Mouse (Mus musculus): Measurements from ENCODE around the gene Cd72.
"Not testable (repeated sequence)": the region's sequence is repeated elsewhere in the genome, so short reads cannot be mapped to it uniquely, and the experiment has no call there.

Gene Cd72

DNA sequence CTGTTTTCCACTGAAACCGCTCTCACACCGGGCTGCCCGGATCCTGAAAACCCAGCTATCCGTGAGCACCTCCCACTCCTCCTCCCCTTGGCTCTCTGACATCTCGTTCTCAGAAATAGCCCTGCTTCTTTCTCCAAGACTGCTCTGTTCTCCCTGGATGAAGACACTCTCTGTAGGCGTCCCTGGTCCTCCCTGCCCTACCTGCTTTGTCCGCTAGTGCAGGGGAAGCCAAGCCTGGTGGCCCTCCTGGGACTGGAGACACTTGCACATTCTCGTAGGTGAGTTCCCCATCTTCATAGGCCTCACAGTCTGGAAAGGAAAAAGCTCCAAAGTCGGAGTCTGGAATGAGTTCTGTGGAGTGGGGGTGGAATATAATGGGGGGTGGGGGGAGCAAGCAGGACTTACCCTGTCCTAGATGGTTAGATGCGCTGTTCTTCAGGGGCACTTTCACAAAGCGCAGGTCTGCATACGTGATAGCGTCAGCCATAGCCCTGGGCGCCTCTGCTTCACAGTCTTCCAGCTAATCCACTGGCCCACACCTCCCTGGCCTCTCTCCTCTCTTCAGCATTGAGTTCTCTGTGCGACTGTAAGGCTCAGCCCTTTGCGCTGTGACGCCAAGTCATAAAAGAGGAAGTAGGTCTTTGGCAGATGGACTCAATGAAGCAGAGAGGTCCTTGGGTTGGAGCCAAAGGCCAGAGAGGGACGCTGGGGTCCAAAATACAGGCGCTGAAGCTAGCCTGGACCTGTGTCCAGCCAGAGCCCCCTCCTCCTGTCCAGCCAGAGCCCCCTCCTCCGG lies at the start of gene Cd72:
TSS of gene Cd72 (minus strand) at position 588 of the 796 bp plus-strand sequence.
- ATAC-seq (ENCODE audit: insufficient number of reproducible peaks, low FRiP score, low TSS enrichment) = peak; percentile 26; the same call in 1 of the 2 replicates

DNA sequence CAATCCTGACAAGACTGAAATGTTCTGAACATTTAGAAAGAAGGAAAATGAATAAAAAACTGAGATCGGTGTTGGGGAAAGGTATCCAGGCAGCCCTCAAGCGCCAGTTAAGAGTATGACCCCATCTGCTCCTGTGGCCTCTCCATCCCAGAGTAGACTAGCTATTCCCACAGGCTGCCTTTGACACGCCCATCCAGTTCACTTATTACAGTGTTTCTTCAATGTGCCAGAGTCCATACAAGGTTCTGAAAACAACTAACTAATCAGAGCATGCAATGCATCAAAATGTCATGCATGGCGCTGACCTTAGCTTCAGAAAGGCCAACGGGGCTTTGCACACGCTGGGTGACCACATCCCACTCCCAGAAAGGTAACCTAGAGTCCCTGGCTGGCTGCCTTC lies 49.1 kb upstream of the Cd72 start:
- no peak for ATAC-seq (ENCODE audit: insufficient number of reproducible peaks, low FRiP score, low TSS enrichment)

DNA sequence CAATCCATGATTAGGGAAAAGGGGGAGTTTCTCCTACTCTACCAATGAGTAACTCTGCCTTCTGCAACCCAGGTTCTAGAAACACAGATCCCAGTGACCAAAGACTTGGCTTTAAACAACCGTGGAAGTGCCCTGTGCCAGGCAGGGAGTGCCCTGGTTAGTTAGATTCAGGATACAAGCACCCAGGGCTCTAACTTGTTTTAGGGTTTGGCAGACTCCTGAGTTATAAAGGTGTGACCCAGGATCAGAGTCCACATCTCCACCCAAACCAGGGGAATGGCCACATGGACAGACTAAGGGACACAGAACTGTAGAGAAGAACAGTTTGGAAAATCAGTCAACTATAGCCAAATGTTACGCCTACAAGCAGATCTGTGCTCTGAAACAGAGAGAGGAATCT lies 48.6 kb upstream of the Cd72 start:
- no peak for ATAC-seq (ENCODE audit: insufficient number of reproducible peaks, low FRiP score, low TSS enrichment)

DNA sequence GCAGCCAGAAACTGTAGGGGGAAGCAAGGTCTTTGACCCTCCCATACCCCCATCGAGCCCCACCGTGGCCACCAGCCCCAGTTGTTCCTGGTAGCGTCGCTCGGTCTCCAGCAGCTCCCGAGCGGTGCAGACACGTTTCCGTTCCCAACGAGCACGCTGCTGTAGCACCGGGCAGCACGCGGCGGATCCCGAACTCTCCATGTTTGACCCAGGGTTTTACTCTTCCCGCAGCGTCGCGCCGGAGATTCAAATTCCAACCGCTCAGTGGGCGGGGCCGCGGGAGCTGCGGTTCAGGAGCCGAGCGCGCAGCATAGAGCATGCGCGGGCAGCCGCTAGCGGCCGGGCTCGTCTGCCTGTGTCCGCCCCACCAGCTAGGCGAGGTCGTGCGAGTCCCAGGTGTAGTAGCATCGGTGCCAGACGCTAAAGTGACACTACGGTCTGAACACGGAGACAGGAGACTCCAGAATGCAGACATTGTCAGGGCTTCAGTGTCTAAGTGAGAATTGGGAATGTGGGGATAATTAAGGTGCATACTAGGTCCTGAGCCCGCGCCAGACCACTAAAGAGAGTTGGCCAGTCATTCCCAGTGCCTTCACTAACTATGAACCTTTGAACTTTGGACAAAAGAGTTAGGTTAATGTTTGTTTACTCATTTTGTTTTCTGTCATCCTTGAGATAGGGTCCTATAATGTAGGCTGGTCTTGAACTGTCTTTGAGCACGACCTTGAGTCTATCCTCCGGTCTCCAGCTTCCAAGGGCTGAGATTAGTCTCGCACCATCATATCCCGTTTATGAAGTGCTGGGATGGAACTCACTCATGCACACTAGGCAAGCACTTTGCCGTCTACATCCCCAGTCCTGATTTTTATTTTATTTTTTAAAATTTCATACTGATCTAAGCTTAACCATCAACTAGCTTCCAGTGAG lies 45.2 kb upstream of the Cd72 start, which contains the start of gene Arhgef39:
TSS of gene Arhgef39 (minus strand) at position 289 of the 927 bp plus-strand sequence.
- peak; percentile 74 for ATAC-seq (ENCODE audit: insufficient number of reproducible peaks, low FRiP score, low TSS enrichment)

DNA sequence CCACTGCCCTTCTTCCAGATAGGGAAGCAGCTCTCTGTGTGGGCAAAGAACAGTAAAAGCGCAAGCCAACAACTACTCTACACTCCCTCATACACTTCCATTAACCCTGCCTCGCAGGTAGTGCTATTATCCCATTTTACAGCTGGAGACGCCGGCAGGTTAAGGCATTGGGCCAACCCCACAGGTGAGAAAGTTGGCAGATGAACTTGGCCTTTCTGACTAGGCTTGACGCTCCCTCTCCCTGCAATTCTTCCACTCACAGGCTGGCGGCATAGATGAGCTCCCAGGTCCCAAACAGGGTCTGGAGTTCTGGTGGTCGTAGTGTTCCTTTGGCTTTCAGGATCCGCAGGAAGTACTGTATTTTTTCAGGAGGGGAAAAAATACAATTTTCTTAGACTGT lies 44.6 kb upstream of the Cd72 start:
- no peak for ATAC-seq (ENCODE audit: insufficient number of reproducible peaks, low FRiP score, low TSS enrichment)

DNA sequence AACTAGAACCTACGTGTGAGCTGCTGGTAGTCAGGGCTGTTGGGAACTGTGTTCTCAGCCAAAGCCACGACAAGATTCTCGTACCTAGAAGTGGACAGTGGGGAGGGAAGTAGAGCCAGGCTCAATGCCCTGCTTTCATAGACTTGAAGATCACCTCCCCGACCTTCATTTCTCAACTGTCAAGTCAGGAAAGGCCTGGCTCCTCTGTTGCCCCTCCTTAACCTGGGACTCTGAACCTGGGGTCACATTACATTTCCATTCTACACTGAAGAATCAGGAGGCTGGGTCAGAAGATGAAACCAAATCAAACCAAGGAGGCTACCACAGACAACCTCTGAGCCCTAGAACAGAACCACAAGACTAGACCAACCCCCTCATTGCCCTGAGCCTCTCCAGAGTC lies 43.5 kb upstream of the Cd72 start:
- no peak for ATAC-seq (ENCODE audit: insufficient number of reproducible peaks, low FRiP score, low TSS enrichment)

DNA sequence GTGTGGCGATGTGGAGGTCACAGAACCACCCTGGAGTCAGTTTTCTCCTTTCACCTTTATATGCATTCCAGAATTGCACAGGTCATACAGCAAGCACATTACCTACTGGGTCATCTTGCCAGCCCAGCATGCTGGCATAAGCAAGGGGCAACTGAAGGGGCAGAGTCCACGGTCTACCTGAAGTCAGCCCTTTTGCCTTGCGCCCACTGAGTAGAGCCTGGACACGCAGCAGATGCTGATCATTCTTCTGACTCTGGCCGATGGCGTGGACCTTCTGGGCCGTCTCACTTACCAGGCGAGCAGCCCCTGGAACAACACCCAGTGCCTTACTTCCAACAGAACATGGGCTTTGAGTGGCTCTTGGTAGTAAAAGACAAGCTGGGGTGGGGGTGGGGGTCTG lies 43.0 kb upstream of the Cd72 start:
- no peak for ATAC-seq (ENCODE audit: insufficient number of reproducible peaks, low FRiP score, low TSS enrichment)

DNA sequence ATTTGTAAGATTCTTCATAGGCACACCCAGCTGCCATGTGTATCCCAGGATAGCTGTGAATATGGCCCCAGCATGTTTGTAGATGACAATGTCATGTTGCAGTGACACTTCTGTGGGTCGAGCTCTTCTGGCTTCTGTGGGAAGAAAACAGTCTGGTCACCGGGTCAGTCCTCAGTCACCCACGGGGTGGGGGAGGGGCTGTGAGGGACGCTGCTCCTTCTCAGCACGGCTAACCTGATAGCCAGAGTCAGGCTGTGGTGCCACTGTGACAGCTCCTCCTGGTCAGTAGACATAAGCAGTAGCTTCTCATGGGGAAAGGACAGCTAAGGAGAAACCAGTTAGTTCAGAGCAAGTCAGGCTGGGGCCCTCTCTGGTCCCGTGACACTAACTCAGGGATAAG lies 42.2 kb upstream of the Cd72 start:
- no peak for ATAC-seq (ENCODE audit: insufficient number of reproducible peaks, low FRiP score, low TSS enrichment)

DNA sequence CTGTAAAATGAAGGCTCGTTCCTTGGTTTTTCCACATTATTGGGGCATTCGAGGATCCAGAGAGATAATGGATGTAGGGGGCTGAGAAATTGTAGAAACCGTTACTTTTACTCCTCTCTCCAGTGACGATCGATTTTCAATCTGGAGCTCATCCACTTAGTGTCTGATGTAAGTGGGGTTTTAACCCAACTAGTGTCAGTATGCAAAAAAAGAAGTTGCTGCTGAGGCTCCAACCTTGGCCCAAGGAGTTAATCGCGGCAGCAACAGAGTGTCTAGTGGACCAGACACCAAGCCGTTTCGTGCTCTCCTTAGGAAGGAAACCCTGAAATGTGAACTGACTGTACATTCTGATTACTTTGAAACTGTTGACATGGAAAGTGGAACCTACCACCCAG lies 39.4 kb upstream of the Cd72 start:
- ATAC-seq (ENCODE audit: insufficient number of reproducible peaks, low FRiP score, low TSS enrichment) = no peak

DNA sequence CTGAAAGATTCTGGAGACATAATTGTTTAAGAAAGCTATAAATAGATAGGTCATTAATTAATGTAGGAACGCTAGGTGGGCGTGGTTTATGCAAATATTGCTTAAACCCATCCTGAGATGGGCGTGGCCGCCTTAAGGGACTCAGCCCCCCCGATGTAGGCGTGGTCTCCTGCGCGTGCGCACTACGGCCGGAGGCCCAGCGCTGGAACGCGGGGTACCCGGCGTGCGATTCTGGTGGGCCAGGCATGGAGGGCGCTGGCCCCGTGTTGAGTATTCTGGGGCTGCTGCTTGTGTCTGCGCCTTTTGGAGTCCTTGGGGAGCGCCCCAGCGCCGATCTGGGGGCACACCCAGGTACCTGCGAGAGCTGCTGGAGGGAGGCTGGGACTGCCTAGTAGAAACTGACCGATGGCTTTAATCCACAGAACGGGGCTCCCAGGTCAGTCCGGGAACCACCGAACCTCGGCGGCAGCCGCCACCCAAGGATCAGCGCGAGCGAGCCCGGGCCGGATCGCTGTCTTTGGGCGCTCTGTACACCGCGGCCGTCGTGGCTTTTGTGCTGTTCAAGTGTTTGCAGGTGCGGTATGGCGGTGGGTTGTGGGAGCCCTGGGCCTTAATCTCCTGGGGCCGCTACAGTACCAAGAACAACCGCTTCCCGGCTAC lies 38.9 kb upstream of the Cd72 start:
- ATAC-seq (ENCODE audit: insufficient number of reproducible peaks, low FRiP score, low TSS enrichment) = peak; percentile 77

DNA sequence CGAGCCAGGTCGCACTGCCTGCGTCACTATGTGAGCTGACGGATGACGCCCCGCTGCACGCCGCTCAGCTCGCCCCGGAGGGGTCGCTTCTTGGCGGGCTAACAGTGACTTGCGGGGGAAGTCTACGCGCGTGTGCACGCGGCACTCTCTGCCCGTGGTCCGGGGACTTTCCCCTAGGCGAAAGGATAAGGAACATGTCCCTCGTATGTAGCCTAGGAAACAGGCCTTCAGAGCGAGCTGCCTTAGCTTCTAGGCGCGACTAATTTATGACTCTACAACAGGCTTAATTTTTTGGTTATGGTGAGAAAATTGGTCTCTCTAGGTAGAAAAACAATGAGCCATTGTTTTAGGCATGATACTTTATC lies 38.4 kb upstream of the Cd72 start, which contains the start of gene Ccdc107:
TSS of gene Ccdc107 (plus strand) at position 80 of the 365 bp plus-strand sequence.
- peak; percentile 98 for ATAC-seq (ENCODE audit: insufficient number of reproducible peaks, low FRiP score, low TSS enrichment)

DNA sequence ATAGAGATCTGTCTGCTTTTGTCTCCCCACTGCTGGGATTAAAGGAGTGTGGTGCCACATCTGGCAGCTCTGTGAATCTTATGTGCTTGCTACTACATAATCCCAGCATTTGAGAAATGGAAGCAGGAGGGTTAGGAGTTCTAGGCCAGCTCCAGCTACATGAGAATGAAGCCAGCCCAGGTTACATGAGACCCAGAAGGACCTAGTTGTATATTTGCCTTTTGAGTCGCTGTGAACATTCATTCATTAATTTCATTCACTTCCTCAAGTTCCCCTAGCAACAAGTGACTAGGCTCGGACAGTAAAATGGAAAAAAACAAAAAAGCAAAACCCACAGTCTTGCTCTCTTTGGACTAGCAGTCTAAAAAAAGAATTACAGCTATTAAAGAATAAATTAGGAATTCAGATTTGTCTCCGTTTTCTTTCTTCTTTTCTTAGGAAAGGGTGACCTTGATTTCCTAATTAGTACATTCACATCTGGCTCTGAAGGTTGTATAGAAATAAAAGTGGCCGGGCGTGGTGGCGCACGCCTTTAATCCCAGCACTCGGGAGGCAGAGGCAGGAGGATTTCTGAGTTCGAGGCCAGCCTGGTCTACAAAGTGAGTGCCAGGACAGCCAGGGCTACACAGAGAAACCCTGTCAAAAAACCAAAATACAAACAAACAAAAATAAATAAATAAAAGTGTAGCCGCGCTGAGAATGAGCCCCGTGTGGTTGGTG lies 37.8 kb upstream of the Cd72 start:
- ATAC-seq (ENCODE audit: insufficient number of reproducible peaks, low FRiP score, low TSS enrichment) = no peak

DNA sequence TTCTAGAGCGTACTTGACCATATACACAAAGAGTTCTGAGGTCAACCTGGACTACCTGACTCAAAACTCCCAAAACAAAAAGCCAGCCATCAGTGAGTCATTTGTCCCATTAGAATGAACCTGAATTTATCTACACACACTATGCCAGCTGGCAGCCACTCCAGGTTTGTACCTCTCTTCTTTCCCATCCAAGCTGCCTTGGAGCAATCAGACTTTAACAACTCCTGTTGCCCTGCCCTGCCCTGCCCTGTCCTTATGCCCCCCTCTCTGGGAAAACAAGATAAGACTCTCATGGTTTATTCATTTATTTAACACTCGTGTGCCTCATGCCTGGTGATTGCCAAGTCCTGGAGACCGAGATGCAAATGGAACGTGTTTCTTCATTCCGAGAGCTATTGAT lies 36.4 kb upstream of the Cd72 start:
- no peak for ATAC-seq (ENCODE audit: insufficient number of reproducible peaks, low FRiP score, low TSS enrichment)

DNA sequence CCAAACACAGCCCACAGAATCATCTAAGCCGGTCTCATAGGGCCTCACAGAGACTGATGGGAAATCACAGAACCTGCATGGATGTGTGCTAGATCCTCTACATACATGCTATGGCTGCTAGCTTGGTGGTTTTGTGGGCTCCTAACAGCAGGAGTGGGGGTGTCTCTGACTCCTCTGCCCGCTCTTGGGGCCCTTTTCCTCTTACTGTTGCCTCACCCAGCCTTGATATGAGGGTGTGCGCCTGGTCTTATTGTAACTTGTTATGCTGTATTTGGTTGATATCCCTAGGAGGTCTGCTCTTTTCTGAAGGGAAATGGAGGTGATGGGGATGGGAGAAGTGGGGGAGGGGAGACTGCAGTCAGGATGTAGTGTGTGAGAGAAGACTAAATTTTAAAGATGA lies 35.2 kb upstream of the Cd72 start:
- ATAC-seq (ENCODE audit: insufficient number of reproducible peaks, low FRiP score, low TSS enrichment) = no peak

DNA sequence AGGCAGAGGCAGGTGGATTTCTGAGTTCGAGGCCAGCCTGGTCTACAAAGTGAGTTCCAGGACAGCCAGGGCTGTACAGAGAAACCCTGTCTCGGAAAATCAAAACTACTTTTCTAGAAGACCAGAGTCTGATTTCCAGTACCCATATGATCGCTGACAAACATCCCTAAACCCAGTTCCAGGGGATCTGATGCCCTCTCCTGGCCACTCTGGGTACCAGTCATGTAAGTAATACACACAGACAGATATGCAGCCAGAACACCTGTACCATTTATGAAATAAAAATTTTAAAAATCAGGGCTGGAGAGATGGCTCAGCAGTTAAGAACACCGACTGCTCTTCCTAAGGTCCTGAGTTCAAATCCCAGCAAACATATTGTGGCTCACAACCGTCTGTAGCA lies 31.2 kb upstream of the Cd72 start:
- ATAC-seq (ENCODE audit: insufficient number of reproducible peaks, low FRiP score, low TSS enrichment) = not testable (repeated sequence)

DNA sequence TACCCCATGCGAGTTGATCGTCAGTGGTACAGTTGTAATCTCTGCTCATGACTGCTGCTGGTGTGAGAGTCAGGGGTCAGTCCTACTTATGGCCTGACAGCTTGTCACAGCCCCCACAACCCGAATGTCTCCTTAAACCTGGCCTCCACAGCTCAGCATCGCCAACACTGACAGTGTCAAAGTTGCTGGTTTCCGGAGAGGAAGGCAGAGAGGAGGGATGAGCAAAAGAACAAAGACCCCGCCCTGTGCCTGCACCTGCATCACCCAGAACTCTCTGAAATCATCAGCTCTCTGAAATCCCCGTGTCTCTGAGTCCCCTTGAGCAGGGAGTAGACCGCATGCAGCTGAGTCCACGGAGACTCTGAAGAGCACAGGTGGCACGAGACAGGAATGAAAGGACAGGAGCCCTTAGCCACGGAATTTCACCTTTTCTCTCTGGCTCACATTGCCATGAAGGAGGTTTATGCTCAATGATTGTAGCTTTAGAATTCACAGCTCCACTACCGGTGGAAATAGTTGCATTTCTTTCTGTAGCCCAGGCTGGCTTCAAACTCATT lies 29.2 kb upstream of the Cd72 start, which contains the start of gene Sit1:
TSS of gene Sit1 (minus strand) at position 200 of the 557 bp plus-strand sequence.
- no peak for ATAC-seq (ENCODE audit: insufficient number of reproducible peaks, low FRiP score, low TSS enrichment)

DNA sequence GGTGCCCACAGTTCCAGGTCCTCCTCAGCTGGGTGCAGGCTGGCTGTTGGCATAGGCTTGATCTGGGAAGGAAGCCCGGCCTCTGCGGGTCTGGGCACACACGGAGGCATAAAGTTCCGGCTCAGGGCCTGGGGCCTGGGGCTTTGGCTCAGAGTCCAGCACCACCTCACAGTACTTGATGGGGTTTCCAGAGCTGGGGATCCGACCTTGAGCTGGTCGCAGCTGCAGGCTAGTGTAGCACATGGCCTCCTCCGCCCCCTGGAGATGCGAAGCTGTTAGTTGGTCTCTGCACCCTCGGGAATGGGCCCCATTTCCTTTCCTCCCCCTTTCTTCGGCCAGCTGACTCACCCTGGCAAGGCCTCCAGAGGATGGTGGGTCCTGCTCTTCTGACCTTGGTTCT lies 28.2 kb upstream of the Cd72 start:
- 0 out of 2 replicates have a peak, but pooled peaks have one; percentile 20 for ATAC-seq (ENCODE audit: insufficient number of reproducible peaks, low FRiP score, low TSS enrichment)

DNA sequence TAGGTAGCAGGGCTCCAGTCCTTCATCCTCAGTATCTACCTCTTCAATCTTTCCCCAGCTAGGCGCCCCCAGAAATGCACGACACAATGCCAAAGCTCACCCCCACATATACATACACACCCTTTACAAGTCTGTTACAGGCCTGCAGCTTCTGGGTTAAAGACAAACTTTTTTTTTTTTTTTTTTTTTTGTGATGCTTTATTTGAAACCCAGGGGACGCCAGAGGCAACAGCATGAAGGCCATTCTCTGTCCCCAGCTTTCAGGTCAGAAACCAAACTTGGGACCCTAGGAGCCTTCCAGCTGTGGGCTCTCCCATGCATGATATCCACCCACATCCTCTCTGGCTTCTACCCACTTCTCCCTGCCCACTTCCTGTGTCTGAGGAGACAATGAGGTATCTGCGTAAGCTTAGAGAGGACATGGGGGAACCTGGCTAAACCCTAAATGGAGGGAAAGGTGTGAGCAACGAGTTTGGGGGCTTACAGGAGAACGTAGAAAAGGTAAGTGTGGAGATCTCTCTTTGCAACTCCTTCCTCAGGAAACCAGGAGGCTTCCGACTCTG lies 27.5 kb upstream of the Cd72 start:
- no peak for ATAC-seq (ENCODE audit: insufficient number of reproducible peaks, low FRiP score, low TSS enrichment)

DNA sequence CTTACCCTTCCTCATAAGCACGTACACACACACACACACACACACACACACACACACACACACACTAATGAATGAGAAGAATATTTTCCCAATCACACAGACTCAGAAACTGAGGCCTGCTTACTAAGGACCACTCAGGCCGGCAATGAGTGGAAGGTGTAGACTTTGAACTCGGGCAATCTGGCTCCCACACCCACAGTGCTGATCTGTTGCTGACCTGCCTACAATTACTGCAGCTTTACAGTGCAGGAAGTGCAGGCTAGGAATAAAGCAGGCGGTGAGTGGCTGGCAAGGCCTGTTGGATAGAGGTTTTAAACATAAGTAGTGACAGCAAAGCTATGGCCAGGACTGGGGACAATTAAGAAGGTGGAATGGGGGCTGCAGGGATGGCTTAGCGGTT lies 26.6 kb upstream of the Cd72 start:
- ATAC-seq (ENCODE audit: insufficient number of reproducible peaks, low FRiP score, low TSS enrichment) = no peak
